Mouse (Mus musculus) T-cell, adult 2 months (primary cell): ENCODE data around the gene Parp8.

Experiments used
- DNase-seq: peaks from one replicate; pipeline ENCODE4 v3.0.0; 2022; ENCODE audit warnings: low spot score

The Parp8 gene

GRCm38 (mm10) chr13:116870221-116870620, 155.1 kb downstream of the Parp8 start:
- DNase-seq: no peak

- DNase-seq: no peak
Observed at GRCm38 (mm10) chr13:116843937-116844336, 181.4 kb downstream of the Parp8 start.

GRCm38 (mm10) chr13:116830984-116831383, 194.4 kb downstream of the Parp8 start:
- DNase-seq: no peak

GRCm38 (mm10) chr13:116829015-116829414, 196.3 kb downstream of the Parp8 start:
- DNase-seq: no peak

- no peak for DNase-seq
Observed at GRCm38 (mm10) chr13:116811456-116811855, 213.9 kb downstream of the Parp8 start.
